Mouse (Mus musculus) midbrain, postnatal 0 days (tissue): ENCODE data around the gene Senp2. TPM values are rescaled to one million over a fixed set of nuclear protein-coding genes. Genes with fewer than 3 reads are reported as not detected.

ENCODE experiments used
- ATAC-seq: fragments of 200-750 bp; cut with Nextera tagmentation; 2 replicates; pipeline ENCODE4 v1.8.0; 2017; ENCODE audit warnings: moderate number of reproducible peaks, mild to moderate bottlenecking, moderate TSS enrichment, moderate library complexity; ENCODE audit not compliant: low FRiP score
- DNase-seq: peaks from one replicate; pipeline ENCODE4 v3.0.0-alpha.2; 2015; ENCODE audit warnings: low spot score
- H3K27ac ChIP-seq: fragments of 300-500 bp; sonication (generic); 2 replicates; pipeline ENCODE4 v1.5.1; 2014; ENCODE audit warnings: low read depth, mild to moderate bottlenecking, low read length, mixed read lengths
- H3K27me3 ChIP-seq: fragments of 300-500 bp; sonication (generic); 2 replicates; pipeline ENCODE4 v1.6.1; 2014; ENCODE audit warnings: low read length, control low read depth, mixed read lengths; ENCODE audit not compliant: insufficient read depth
- H3K36me3 ChIP-seq: fragments of 300-500 bp; sonication (generic); 2 replicates; pipeline ENCODE4 v1.6.1; 2014; ENCODE audit warnings: low read length, control low read depth, mixed read lengths; ENCODE audit not compliant: insufficient read depth
- H3K4me1 ChIP-seq: fragments of 300-500 bp; sonication (generic); 2 replicates; pipeline ENCODE4 v1.6.1; 2014; ENCODE audit warnings: mild to moderate bottlenecking, control low read depth, antibody characterized with exemption, low read length, mixed read lengths; ENCODE audit not compliant: insufficient read depth
- H3K4me2 ChIP-seq: fragments of 300-500 bp; sonication (generic); 2 replicates; pipeline ENCODE4 v1.6.1; 2014; ENCODE audit warnings: low read depth, mild to moderate bottlenecking, low read length, mixed read lengths; ENCODE audit not compliant: poor library complexity, severe bottlenecking
- H3K4me3 ChIP-seq: fragments of 300-500 bp; sonication (generic); 2 replicates; pipeline ENCODE4 v1.5.1; 2014; ENCODE audit warnings: low read depth, mild to moderate bottlenecking, low read length, moderate library complexity
- H3K9ac ChIP-seq: fragments of 300-500 bp; sonication (generic); replicated peaks from 2 replicates; pipeline ENCODE4 v1.6.1; 2014; ENCODE audit warnings: mild to moderate bottlenecking, low read length, moderate library complexity, mixed read lengths; ENCODE audit not compliant: poor library complexity, severe bottlenecking
- H3K9me3 ChIP-seq: fragments of 300-500 bp; sonication (generic); 2 replicates; pipeline ENCODE4 v1.6.1; 2016; ENCODE audit warnings: low read length, control low read depth
- CTCF ChIP-seq: IDR thresholded peaks from 2 replicates; pipeline ENCODE4 v1.5.1; 2016; ENCODE audit warnings: antibody characterized with exemption, mild to moderate bottlenecking
- WGBS: fragments of 180-500 bp; shearing (Covaris S2); extraction: QIAGEN DNeasy Blood & Tissue Kit; methylation state at CpG from one replicate; pipeline ENCODE4 v1.1.7; 2014; 5-methylcytosine and 5-hydroxymethylcytosine counted together
- polyA plus RNA-seq: library from polyadenylated mRNA; unstranded; fragments of >200 nt; fragmentation: Nextera tagmentation; extraction: Ambion mirVana; gene quantifications from 2 replicates; pipeline ENCODE4 v1.2.1, GENCODE M21; 2015
- total RNA-seq: library from RNA; depleted of rRNA; stranded (reverse); fragments of >200 nt; gene quantifications from 2 replicates; pipeline ENCODE4 v1.2.3, GENCODE M21; 2014

Senp2 gene
- total and polyA plus RNA-seq, 2 experiments from 2014 or later: 35.2 to 48.4 TPM

GRCm38 (mm10) chr16:22001172-22001571 is 8.1 kb upstream of the Senp2 start:
- 63% methylated on average over 4 of the region's 4 CpGs for WGBS
- TF ChIP-seq CTCF: no peak
- no peaks in the 10 kb centered on the region for H3K9me3 ChIP-seq

GRCm38 (mm10) chr16:22001606-22002005 is 7.7 kb upstream of the Senp2 start:
- no peak for ATAC-seq

More at GRCm38 (mm10) chr16:22001172-22001571, 8.1 kb upstream of the Senp2 start:
- H3K4me1 ChIP-seq: no peaks in the 10 kb centered on the region
- DNase-seq: no peak
- H3K4me3 ChIP-seq: no peak overlapping the region
- H3K9ac ChIP-seq: no peak overlapping the region
- no peaks in the 10 kb centered on the region for H3K36me3 ChIP-seq
- H3K27ac ChIP-seq: no peak overlapping the region
- H3K4me2 ChIP-seq: no peak overlapping the region
- H3K27me3 ChIP-seq: no peaks in the 10 kb centered on the region
- ATAC-seq: no peak

GRCm38 (mm10) chr16:22009596-22009995 is 312 bp downstream of the Senp2 start:
- H3K27ac ChIP-seq: peak overlapping the region; percentile 74
- H3K4me3 ChIP-seq: peak overlapping the region; percentile 95
- ATAC-seq (peak; percentile 53; the same call in 1 of the 2 replicates), DNase-seq (no peak)
- no peaks in the 10 kb centered on the region for H3K9me3 ChIP-seq
- WGBS: under 1% methylated on average over 42 of the region's 51 CpGs
- peak overlapping the region; percentile 80 for H3K9ac ChIP-seq
- H3K4me2 ChIP-seq: peak overlapping the region; percentile 57
- H3K4me1 ChIP-seq: no peaks in the 10 kb centered on the region
- H3K36me3 ChIP-seq: no peaks in the 10 kb centered on the region
- no peaks in the 10 kb centered on the region for H3K27me3 ChIP-seq
- TF ChIP-seq CTCF: no peak

More at GRCm38 (mm10) chr16:22001606-22002005, 7.7 kb upstream of the Senp2 start:
- DNase-seq: no peak
- Histone ChIP-seq H3K4me2 (no peak overlapping the region), H3K27me3 (no peaks in the 10 kb centered on the region), H3K27ac (no peak overlapping the region), H3K9ac (no peak overlapping the region), H3K36me3 (no peaks in the 10 kb centered on the region), H3K9me3 (no peaks in the 10 kb centered on the region), H3K4me3 (no peak overlapping the region), H3K4me1 (no peaks in the 10 kb centered on the region)
- 59% methylated on average over 3 of the region's 3 CpGs for WGBS
- TF ChIP-seq CTCF: no peak

- 88% methylated on average over 1 of the region's 1 CpGs for WGBS
- no peak for DNase-seq
Observed at GRCm38 (mm10) chr16:22015569-22015968, 6.3 kb downstream of the Senp2 start.

GRCm38 (mm10) chr16:22022122-22022521 is 12.8 kb downstream of the Senp2 start:
- H3K4me3 ChIP-seq: no peak overlapping the region
- no peaks in the 10 kb centered on the region for H3K27me3 ChIP-seq
- 98% methylated on average over 2 of the region's 2 CpGs for WGBS
- no peaks in the 10 kb centered on the region for H3K9me3 ChIP-seq
- ATAC-seq: no peak
- H3K27ac ChIP-seq: no peak overlapping the region
- no peak for DNase-seq
- H3K9ac ChIP-seq: no peak overlapping the region
- no peaks in the 10 kb centered on the region for H3K4me1 ChIP-seq
- TF ChIP-seq CTCF: peak; percentile 67
- H3K4me2 ChIP-seq: no peak overlapping the region
- H3K36me3 ChIP-seq: peaks cover 31% of the 10 kb centered on the region

More at GRCm38 (mm10) chr16:22015569-22015968, 6.3 kb downstream of the Senp2 start:
- Histone ChIP-seq H3K36me3 (peaks cover 18% of the 10 kb centered on the region), H3K9ac (no peak overlapping the region), H3K4me1 (no peaks in the 10 kb centered on the region), H3K4me3 (no peak overlapping the region), H3K9me3 (no peaks in the 10 kb centered on the region), H3K4me2 (no peak overlapping the region), H3K27ac (no peak overlapping the region), H3K27me3 (no peaks in the 10 kb centered on the region)
- TF ChIP-seq CTCF: no peak
- no peak for ATAC-seq

- Histone ChIP-seq H3K9me3 (no peaks in the 10 kb centered on the region), H3K4me2 (no peak overlapping the region), H3K9ac (no peak overlapping the region), H3K36me3 (peaks cover 47% of the 10 kb centered on the region), H3K4me1 (no peaks in the 10 kb centered on the region), H3K27ac (no peak overlapping the region), H3K27me3 (no peaks in the 10 kb centered on the region), H3K4me3 (no peak overlapping the region)
- no peak for TF ChIP-seq CTCF
- no peak for DNase-seq
- no peak for ATAC-seq
- 96% methylated on average over 5 of the region's 5 CpGs for WGBS
Observed at GRCm38 (mm10) chr16:22027474-22027873, 18.2 kb downstream of the Senp2 start.
